Mouse (Mus musculus) heart, embryonic 10.5 days (tissue): ENCODE data around the gene Scrt2. TPM values are rescaled to one million over a fixed set of nuclear protein-coding genes. Genes with fewer than 3 reads are reported as not detected.

ENCODE experiments used
- DNase-seq: peaks from one replicate; pipeline ENCODE4 v3.0.0-alpha.2; 2017; ENCODE audit warnings: low spot score
- H3K27ac ChIP-seq: fragments of 300-500 bp; sonication (generic); 2 replicates; pipeline ENCODE4 v1.5.1; 2016; ENCODE audit warnings: mild to moderate bottlenecking
- H3K27me3 ChIP-seq: fragments of 300-500 bp; sonication (generic); 2 replicates; pipeline ENCODE4 v1.6.1; 2016; ENCODE audit warnings: mild to moderate bottlenecking; ENCODE audit not compliant: poor library complexity, insufficient read depth, severe bottlenecking
- H3K36me3 ChIP-seq: fragments of 300-500 bp; sonication (generic); 2 replicates; pipeline ENCODE4 v1.6.1; 2016; ENCODE audit warnings: mild to moderate bottlenecking, moderate library complexity
- H3K4me1 ChIP-seq: fragments of 300-500 bp; sonication (generic); 2 replicates; pipeline ENCODE4 v1.6.1; 2016; ENCODE audit warnings: mild to moderate bottlenecking
- H3K4me3 ChIP-seq: fragments of 300-500 bp; sonication (generic); 2 replicates; pipeline ENCODE4 v1.5.1; 2016; ENCODE audit warnings: mild to moderate bottlenecking, moderate library complexity
- H3K9me3 ChIP-seq: fragments of 300-500 bp; sonication (generic); 2 replicates; pipeline ENCODE4 v1.6.1; 2016; ENCODE audit warnings: mild to moderate bottlenecking, moderate library complexity
- WGBS: fragments of 180-500 bp; shearing (Covaris S2); methylation state at CpG from one replicate; pipeline ENCODE4 v1.1.7; 2016; 5-methylcytosine and 5-hydroxymethylcytosine counted together
- polyA plus RNA-seq: library from polyadenylated mRNA; unstranded; fragments of >200 nt; fragmentation: Nextera tagmentation; extraction: Ambion mirVana; gene quantifications from 2 replicates; pipeline ENCODE4 v1.2.1, GENCODE M21; 2016

Gene Scrt2
- polyA plus RNA-seq, 1 experiment from 2014 or later, result not detected

DNA sequence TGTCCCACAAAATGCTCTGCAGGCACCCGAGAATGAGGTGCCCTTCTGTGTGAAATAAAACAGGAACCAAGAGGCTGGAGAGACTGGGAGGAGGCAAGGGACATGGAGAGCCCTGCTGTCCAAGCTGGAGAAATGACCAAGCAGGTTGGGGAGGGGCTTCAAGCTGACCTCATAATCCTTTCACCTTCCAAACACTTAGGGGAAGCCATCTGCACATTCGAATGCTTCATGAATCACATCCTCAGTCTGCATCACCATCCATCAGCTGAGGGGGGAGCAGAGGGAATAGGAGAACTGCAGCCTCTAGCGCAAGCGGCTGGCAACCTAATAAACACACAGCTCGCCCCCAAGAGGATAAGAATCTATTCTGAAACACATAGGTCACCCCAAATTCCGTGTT is 21.0 kb downstream of the Scrt2 start:
- WGBS, result 74% methylated on average over 6 of the region's 6 CpGs
- no peak overlapping the region for H3K4me3 ChIP-seq
- peaks cover 14% of the 10 kb centered on the region; the same call in 1 of the 2 replicates for H3K4me1 ChIP-seq
- DNase-seq, result no peak
- H3K27me3 ChIP-seq, result peaks cover 60% of the 10 kb centered on the region
- H3K9me3 ChIP-seq, result no peaks in the 10 kb centered on the region
- H3K36me3 ChIP-seq, result peaks cover under 1% of the 10 kb centered on the region; the same call in 1 of the 2 replicates
- no peak overlapping the region for H3K27ac ChIP-seq

DNA sequence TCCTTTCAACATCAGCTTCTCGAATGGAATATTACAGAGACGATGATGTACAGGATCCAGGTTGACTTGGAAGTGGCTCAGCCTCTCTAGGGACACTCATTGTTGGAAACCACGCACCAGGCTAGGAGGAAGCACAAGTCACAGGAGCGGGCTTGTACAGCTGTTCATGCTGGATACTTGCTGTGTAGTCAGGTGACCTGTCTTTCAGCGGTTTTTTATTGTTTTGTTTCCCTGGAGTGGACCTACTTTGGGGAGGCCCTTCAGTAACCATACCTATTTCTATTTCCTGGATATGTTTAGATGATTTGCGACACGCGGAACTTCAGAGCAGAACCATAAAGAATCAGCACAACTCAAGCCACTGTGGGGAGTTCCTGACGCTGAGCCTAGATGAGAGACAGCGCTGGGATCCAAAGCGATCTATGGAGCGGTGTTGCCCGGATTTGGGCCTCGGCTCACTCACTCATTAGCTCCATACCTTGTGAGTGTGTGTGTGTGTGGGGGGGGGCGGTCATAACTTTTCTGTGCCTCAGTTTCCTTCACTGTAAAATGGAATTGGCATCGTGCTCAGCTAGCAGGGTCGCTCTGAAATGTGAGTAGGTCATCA is 23.5 kb downstream of the Scrt2 start:
- no peak for DNase-seq

DNA sequence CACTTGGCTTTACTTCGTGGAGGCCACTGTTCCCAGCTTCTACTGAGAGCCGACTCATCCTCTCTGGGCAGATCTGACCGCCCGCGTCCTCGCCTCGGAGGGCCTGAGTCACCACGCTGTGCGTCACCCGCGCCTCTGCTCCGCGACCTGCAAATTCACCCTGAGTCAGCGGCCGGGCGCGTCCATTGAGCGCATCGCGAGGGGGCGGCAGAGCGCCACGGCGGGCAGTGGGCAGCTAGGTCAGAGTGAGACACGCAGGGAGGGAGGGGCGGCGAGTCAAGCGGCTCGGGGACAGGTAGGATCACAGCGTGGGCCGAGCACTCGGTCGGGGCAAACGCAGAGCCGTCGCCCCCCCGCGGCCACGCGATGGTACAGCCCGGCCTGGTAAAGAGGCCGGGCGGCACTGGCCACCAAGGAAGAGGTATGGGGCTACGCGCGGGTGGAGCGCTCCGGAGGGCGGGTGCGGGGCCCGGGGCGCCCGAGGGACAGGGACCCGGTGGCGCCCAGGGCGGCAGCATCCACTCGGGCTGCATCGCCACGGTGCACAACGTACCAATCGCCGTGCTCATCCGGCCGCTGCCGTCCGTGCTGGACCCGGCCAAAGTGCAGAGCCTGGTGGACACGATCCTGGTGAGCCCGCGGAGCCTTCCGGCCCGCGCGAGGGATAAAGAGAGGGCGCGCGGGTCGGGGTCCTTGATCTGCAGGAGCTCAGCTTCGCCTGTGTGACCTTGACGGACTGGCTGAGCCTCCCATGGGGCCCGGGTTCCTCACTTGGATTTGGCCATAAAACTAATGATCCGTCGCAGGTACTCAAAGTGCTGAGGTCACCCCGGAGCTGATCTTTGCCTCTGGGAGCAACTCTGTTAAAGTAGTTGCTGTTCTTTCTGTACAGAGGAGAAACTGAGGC is 24.2 kb downstream of the Scrt2 start, which contains the start of gene Srxn1:
TSS of gene Srxn1 (plus strand) at position 199 of the 907 bp plus-strand sequence.
- peaks cover 9% of the 10 kb centered on the region; the same call in 1 of the 2 replicates for H3K36me3 ChIP-seq
- peaks cover 14% of the 10 kb centered on the region; the same call in 1 of the 2 replicates for H3K4me1 ChIP-seq
- no peaks in the 10 kb centered on the region for H3K9me3 ChIP-seq
- peak within 1 kb of the TSS; percentile 96 for H3K27ac ChIP-seq
- H3K27me3 ChIP-seq, result peaks cover 51% of the 10 kb centered on the region
- peak within 1 kb of the TSS; percentile 74 for H3K4me3 ChIP-seq
- 1% methylated on average over 84 of the region's 84 CpGs for WGBS
- peak; percentile 95 for DNase-seq

More for the DNA sequence above, 23.5 kb downstream of the Scrt2 start:
- Histone ChIP-seq H3K4me3 (peak overlapping the region; percentile 74), H3K36me3 (peaks cover 9% of the 10 kb centered on the region; the same call in 1 of the 2 replicates), H3K27me3 (peaks cover 46% of the 10 kb centered on the region), H3K27ac (peak overlapping the region; percentile 96), H3K9me3 (no peaks in the 10 kb centered on the region), H3K4me1 (peaks cover 14% of the 10 kb centered on the region; the same call in 1 of the 2 replicates)
- 21% methylated on average over 17 of the region's 17 CpGs for WGBS

DNA sequence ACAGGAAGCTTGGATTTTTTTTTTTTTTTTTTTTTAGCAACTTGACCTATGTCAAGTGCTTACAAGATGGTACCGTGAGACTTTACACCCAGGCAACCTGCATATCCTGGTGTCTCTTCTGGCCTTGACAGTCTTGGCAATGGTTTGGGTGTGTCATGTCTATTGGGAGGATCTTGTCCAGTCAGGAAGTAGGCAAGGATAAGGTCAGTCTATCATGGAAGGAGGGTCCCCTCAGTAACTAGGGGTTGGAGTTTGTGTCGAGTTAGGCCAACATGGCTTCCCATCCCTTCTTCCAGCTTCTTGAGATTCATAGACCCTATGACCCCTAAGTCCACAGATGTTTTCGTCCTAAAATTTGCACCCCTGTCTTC is 24.9 kb downstream of the Scrt2 start:
- H3K4me1 ChIP-seq, result peaks cover 14% of the 10 kb centered on the region; the same call in 1 of the 2 replicates
- peak overlapping the region; percentile 74 for H3K4me3 ChIP-seq
- no peak for DNase-seq
- peaks cover 9% of the 10 kb centered on the region; the same call in 1 of the 2 replicates for H3K36me3 ChIP-seq
- H3K27me3 ChIP-seq, result peaks cover 49% of the 10 kb centered on the region
- WGBS, result 81% methylated on average over 3 of the region's 3 CpGs
- H3K9me3 ChIP-seq, result no peaks in the 10 kb centered on the region
- H3K27ac ChIP-seq, result no peak overlapping the region

DNA sequence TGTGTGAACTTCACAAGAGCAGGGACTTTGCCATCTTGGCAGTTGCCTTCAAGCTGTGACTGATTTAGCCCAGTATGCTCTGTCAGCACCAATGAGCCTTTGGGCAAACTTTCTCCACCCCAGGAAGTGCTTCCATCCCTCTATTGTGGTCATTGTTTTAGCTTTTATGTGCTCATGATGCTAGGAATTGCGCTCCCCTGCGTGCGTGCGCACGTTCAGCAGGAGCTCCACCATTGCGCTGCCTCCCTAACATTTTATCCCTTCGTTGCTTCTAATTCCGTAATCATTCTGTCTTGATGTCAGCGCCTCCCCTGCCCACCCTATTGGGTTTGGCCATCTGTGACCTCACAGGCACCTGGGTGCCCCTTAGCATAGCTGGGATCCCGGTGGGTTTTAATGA is 25.3 kb downstream of the Scrt2 start:
- 95% methylated on average over 10 of the region's 10 CpGs for WGBS
- H3K9me3 ChIP-seq, result no peaks in the 10 kb centered on the region
- peaks cover 46% of the 10 kb centered on the region for H3K27me3 ChIP-seq
- no peak for DNase-seq
- H3K4me3 ChIP-seq, result peak overlapping the region; percentile 74; the same call in 1 of the 2 replicates
- H3K27ac ChIP-seq, result no peak overlapping the region
- peaks cover 14% of the 10 kb centered on the region; the same call in 1 of the 2 replicates for H3K4me1 ChIP-seq
- peaks cover 9% of the 10 kb centered on the region; the same call in 1 of the 2 replicates for H3K36me3 ChIP-seq

DNA sequence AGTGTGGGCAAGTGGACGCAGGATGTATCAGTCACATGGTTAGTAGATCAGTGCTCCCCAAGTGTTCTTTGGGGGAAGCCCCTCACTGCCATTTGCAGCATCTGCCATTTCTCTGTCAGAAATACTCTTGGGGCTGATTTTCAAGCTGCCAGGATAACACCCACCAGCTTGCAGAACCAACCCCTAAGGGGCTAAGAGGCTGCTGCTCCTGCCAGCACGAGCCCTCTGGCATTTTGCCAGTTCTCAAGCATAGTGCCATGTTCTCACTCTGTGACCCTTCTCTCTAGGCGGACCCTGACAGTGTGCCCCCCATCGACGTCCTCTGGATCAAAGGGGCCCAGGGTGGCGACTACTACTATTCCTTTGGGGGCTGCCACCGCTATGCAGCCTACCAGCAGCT is 27.4 kb downstream of the Scrt2 start:
- Histone ChIP-seq H3K9me3 (no peaks in the 10 kb centered on the region), H3K27me3 (peaks cover 37% of the 10 kb centered on the region), H3K4me1 (peaks cover 14% of the 10 kb centered on the region; the same call in 1 of the 2 replicates), H3K36me3 (peaks cover 9% of the 10 kb centered on the region; the same call in 1 of the 2 replicates), H3K4me3 (no peak overlapping the region), H3K27ac (no peak overlapping the region)
- no peak for DNase-seq
- WGBS, result 80% methylated on average over 7 of the region's 7 CpGs

DNA sequence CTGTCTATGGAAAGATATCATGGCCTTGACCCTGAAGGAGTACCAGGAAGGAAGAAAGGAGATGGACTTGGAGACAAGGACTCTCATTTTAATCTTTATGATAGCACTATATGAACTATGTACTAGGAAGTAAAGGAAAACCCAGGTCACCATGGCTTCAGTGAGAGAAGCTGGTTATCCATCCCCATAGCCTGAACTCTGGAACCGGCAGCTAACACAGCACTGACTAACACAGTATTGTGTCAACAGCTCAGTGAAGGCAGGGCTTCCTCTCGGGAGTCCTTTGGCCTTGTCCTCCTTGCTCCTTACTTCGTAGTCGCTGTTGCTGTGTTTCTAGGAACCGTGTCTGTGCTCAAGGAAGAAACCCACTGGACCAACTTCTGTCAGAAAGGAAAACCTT is 28.1 kb downstream of the Scrt2 start:
- 83% methylated on average over 5 of the region's 5 CpGs for WGBS
- peaks cover 41% of the 10 kb centered on the region for H3K27me3 ChIP-seq
- no peak overlapping the region for H3K4me3 ChIP-seq
- H3K4me1 ChIP-seq, result peaks cover 17% of the 10 kb centered on the region
- H3K9me3 ChIP-seq, result no peaks in the 10 kb centered on the region
- DNase-seq, result no peak
- H3K36me3 ChIP-seq, result peaks cover 9% of the 10 kb centered on the region; the same call in 1 of the 2 replicates
- H3K27ac ChIP-seq, result no peak overlapping the region

DNA sequence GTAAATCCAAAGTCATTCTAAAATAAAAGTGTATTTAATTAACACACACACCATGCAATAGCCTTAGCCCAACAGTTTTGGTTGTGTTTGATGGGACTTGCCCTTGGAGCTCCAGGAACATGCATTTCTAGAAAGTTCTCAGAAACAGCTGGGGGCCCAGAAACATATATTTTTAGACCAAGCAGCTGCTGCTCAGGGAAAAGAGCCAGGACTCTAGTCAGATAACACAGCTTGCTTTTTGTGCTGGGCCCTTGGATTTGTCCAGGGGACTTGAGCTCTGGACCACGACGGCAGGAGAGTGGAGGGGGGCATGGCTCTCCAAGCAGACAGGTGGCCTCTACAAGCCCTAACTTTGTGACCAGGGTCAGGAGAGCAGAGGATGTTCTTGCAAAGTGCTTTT is 30.0 kb downstream of the Scrt2 start:
- 46% methylated on average over 2 of the region's 2 CpGs for WGBS
- Histone ChIP-seq H3K4me3 (no peak overlapping the region), H3K4me1 (peaks cover 13% of the 10 kb centered on the region), H3K27ac (no peak overlapping the region), H3K27me3 (peaks cover 58% of the 10 kb centered on the region), H3K9me3 (no peaks in the 10 kb centered on the region), H3K36me3 (peaks cover 9% of the 10 kb centered on the region; the same call in 1 of the 2 replicates)
- no peak for DNase-seq

DNA sequence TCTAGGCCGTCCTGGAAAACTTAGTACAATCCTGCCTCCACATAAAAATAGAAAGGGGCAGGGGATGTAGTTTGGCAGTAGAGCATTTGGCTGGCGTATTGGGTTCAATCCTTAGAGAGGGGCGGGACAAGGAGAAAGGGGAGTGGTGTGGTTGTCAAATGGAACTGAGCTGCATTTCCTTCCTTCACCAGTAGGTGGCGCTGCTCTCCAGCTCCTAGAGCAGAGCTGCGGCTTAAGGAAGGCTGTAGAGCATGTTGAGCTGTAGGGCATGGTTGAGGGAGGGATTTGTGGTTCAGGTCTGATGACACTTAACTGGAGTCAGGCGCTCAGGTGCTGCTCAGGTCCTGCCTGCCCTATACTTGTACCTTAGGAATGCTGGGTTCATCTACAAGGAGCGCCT is 30.6 kb downstream of the Scrt2 start:
- peaks cover 13% of the 10 kb centered on the region for H3K4me1 ChIP-seq
- WGBS, result 9% methylated on average over 7 of the region's 7 CpGs
- H3K4me3 ChIP-seq, result no peak overlapping the region
- peaks cover 54% of the 10 kb centered on the region for H3K27me3 ChIP-seq
- DNase-seq, result peak; percentile 94
- no peaks in the 10 kb centered on the region for H3K9me3 ChIP-seq
- peaks cover 9% of the 10 kb centered on the region; the same call in 1 of the 2 replicates for H3K36me3 ChIP-seq
- H3K27ac ChIP-seq, result no peak overlapping the region

DNA sequence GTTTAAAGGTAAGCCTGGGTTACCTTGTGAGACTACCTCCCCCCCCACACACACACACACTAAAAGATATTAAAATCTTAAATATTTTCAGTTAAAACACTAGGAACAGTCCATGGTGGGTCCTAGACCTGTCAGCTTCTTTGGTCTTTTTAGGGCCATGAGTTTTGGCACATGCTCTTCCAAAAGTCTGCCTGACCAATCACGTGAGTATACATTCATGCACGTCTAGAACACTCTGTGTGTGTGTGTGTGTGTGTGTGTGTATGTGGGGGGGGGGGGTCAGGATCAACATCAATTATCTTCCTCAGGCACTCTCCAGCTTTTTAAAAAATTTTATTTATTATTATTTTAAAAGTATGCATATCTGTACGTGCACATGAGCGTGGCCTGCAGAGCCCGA is 31.2 kb downstream of the Scrt2 start:
- DNase-seq, result no peak
- Histone ChIP-seq H3K4me1 (peaks cover 13% of the 10 kb centered on the region), H3K27ac (no peak overlapping the region), H3K27me3 (peaks cover 57% of the 10 kb centered on the region), H3K9me3 (no peaks in the 10 kb centered on the region), H3K36me3 (peaks cover 7% of the 10 kb centered on the region; the same call in 1 of the 2 replicates), H3K4me3 (no peak overlapping the region)
- WGBS, result 90% methylated on average over 5 of the region's 5 CpGs

DNA sequence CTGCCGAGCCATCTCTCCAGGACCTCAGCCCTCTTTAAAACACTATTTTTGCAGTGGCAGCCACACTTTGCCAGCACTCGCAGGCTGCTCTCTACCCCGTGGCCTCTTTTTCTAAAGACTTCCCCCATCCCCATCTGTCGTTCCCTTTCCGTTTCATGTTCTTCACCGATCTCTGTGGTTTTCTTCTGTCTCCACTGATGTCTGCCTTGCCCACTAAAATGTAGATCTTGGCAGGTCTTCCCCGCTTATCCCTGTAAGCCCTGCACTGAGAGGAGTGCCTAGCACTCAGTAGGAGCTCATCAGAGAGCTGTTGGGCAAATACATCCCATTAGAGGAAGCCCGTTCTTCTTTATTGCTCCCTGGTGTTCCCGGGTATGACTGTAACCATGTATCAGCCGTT is 31.6 kb downstream of the Scrt2 start:
- DNase-seq, result no peak
- H3K9me3 ChIP-seq, result no peaks in the 10 kb centered on the region
- no peak overlapping the region for H3K27ac ChIP-seq
- H3K4me3 ChIP-seq, result no peak overlapping the region
- H3K27me3 ChIP-seq, result peaks cover 57% of the 10 kb centered on the region
- 0 out of 2 replicates have a peak, but pooled peaks cover 4% of the 10 kb centered on the region for H3K36me3 ChIP-seq
- WGBS, result 62% methylated on average over 10 of the region's 10 CpGs
- H3K4me1 ChIP-seq, result peaks cover 13% of the 10 kb centered on the region

DNA sequence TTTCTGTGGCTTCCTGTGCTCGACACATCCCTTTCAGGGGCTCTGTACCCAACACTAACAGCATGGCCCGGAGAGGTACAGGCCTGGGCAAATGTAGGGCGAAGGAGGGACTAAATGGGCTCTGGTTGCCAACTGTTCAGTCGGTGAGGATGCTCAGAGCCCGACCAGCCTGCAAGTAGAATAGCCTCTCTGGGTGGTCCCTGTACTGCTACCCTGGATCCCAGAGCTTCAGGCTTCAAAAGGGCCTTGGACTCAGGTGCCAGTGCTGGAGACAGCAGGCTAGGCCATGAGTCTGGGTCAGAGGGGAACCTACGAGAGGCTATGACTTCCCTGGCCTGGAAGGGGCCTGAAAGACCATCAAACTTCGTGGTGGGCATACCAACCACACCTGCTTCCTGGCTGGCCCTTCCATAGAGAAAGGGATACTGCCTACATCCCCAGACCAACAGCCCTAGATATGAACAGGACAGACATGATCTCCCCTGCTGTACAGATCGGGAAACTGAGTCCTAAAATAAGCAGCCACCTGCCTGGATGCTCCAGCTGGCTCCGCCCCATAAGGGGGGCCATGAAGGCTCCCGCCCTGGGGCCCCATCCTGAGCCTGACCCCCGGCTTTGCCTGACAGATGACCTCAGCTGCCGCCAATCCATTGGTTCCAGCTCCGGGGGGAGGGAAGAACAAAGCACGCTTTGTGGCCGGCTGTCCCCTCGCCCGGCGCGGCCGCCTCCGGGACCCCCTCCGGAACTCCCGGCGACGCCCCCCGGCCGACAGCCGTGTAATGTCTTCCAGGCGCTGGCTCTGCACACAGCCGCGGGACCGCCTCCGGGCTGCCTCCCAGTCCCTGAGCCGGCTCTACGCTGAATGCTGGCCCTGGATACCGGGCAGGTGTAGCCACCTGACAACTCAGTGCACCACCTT is 33.0 kb downstream of the Scrt2 start:
- 17% methylated on average over 36 of the region's 36 CpGs for WGBS
- Histone ChIP-seq H3K36me3 (no peaks in the 10 kb centered on the region), H3K27ac (peak overlapping the region; percentile 19; the same call in 1 of the 2 replicates), H3K4me1 (peaks cover 13% of the 10 kb centered on the region), H3K27me3 (peaks cover 57% of the 10 kb centered on the region), H3K9me3 (no peaks in the 10 kb centered on the region), H3K4me3 (peak overlapping the region; percentile 50)
- DNase-seq, result no peak
